Mouse (Mus musculus) heart, adult 18-20 months (tissue): ENCODE measurements around the gene Poglut1. TPM values are rescaled to one million over a fixed set of nuclear protein-coding genes. Genes with fewer than 3 reads are reported as not detected.

Experiments
- DNase-seq, 2 experiments: peaks; one replicate each; pipeline ENCODE4 v3.0.0; 2021 to 2022; ENCODE audit warnings: mixed read lengths in 1 of 2
- long read RNA-seq, 2 experiments: library from polyadenylated mRNA; stranded (forward); transcript quantifications; one replicate each; pipeline ENCODE4 v2.0.0; 2021
- total RNA-seq, 2 experiments: library from RNA; stranded (reverse); gene quantifications; 2 replicates each; pipeline ENCODE4 v1.2.3; 2021

The Poglut1 gene
- 10 to 100 TPM; 10.5 to 13.2 TPM for total RNA-seq
- long read RNA-seq, experiment 1, transcript Poglut1-201 (11 exons, 2,758 nt) = major isoform, 12 of 14 reads
- long read RNA-seq, experiment 1, partial matches to known transcripts = 1 of 14 reads
- long read RNA-seq, experiment 1, other reads (novel, unspliced or antisense) = 0 of 14 reads
- long read RNA-seq, experiment 2, transcript Poglut1-201 (11 exons, 2,758 nt) = major isoform, 8 of 11 reads
- long read RNA-seq, experiment 2, partial matches to known transcripts = 0 of 11 reads
- long read RNA-seq, experiment 2, other reads (novel, unspliced or antisense) = 0 of 11 reads

GRCm38 (mm10) chr16:38549479-38550396 is at the start of gene Poglut1:
TSS of gene Poglut1 (minus strand) at chr16:38550258.
- peak; percentile 80 to 83 for DNase-seq

- DNase-seq = no peak
These were observed 49.1 kb upstream of the Poglut1 start for GRCm38 (mm10) chr16:38598986-38599680.

GRCm38 (mm10) chr16:38596651-38597050 is 46.6 kb upstream of the Poglut1 start:
- no peak for DNase-seq

- DNase-seq = no peak
These were observed 46.0 kb upstream of the Poglut1 start for GRCm38 (mm10) chr16:38596099-38596498.

GRCm38 (mm10) chr16:38594435-38594834 is 44.4 kb upstream of the Poglut1 start:
- no peak for DNase-seq

GRCm38 (mm10) chr16:38592946-38593345 is 42.9 kb upstream of the Poglut1 start:
- no peak for DNase-seq

GRCm38 (mm10) chr16:38592026-38592678 is 42.1 kb upstream of the Poglut1 start:
- DNase-seq = peak in 1 of 2 experiments; percentile 52

GRCm38 (mm10) chr16:38591506-38591905 is 41.4 kb upstream of the Poglut1 start:
- no peak for DNase-seq

GRCm38 (mm10) chr16:38587572-38587971 is 37.5 kb upstream of the Poglut1 start:
- no peak for DNase-seq

GRCm38 (mm10) chr16:38587163-38587562 is 37.1 kb upstream of the Poglut1 start:
- no peak for DNase-seq

- DNase-seq = no peak
These were observed 35.1 kb upstream of the Poglut1 start for GRCm38 (mm10) chr16:38585186-38585585.

GRCm38 (mm10) chr16:38584761-38585160 is 34.7 kb upstream of the Poglut1 start:
- no peak for DNase-seq

GRCm38 (mm10) chr16:38571481-38571880 is 21.4 kb upstream of the Poglut1 start:
- no peak for DNase-seq

GRCm38 (mm10) chr16:38568192-38568591 is 18.1 kb upstream of the Poglut1 start:
- no peak for DNase-seq

- no peak for DNase-seq
These were observed 13.5 kb upstream of the Poglut1 start for GRCm38 (mm10) chr16:38563516-38563915.

GRCm38 (mm10) chr16:38562968-38563327 is 12.9 kb upstream of the Poglut1 start:
- no peak for DNase-seq

- peak; percentile 96 for DNase-seq
These were observed 12.3 kb upstream of the Poglut1 start for GRCm38 (mm10) chr16:38562131-38562967.

- no peak for DNase-seq
These were observed 8.2 kb upstream of the Poglut1 start, which contains the start of gene Tmem39a for GRCm38 (mm10) chr16:38558221-38558748. TSS of gene Tmem39a (plus strand) at chr16:38558698.

GRCm38 (mm10) chr16:38555988-38556387 is 5.9 kb upstream of the Poglut1 start:
- no peak for DNase-seq

GRCm38 (mm10) chr16:38548000-38548399 is 2.1 kb downstream of the Poglut1 start:
- DNase-seq = no peak
